Mouse (Mus musculus): Measurements from ENCODE around the gene Oasl1. TPM values are rescaled to one million over a fixed set of nuclear protein-coding genes. Genes with fewer than 3 reads are reported as not detected.
"Not testable (repeated sequence)": the region's sequence is repeated elsewhere in the genome, so short reads cannot be mapped to it uniquely, and the experiment has no call there.

The Oasl1 gene
- polyA plus RNA-seq, 1 experiment, result 0.47 TPM

GRCm38 (mm10) chr5:114921551-114922365 lies 1.3 kb upstream of the Oasl1 start:
- H3K4me1 ChIP-seq (ENCODE audit: control insufficient read depth, insufficient read depth, low read length), result no peaks in the 10 kb centered on the region
- TF ChIP-seq CTCF (IDR thresholded peaks at IDR 0.05; ENCODE audit: borderline replicate concordance, insufficient read depth, low read length), result no peak
- no peak for TF ChIP-seq POLR2A (IDR thresholded peaks at IDR 0.05; ENCODE audit: low read depth, low read length)
- no peak overlapping the region for H3K4me3 ChIP-seq (ENCODE audit: insufficient read depth, low read length)
- H3K27ac ChIP-seq (ENCODE audit: insufficient read depth, low read length), result no peak overlapping the region

GRCm38 (mm10) chr5:114922366-114922731 lies 691 bp upstream of the Oasl1 start:
- no peak overlapping the region for H3K4me3 ChIP-seq (ENCODE audit: insufficient read depth, low read length)
- H3K27ac ChIP-seq (ENCODE audit: insufficient read depth, low read length), result no peak overlapping the region
- H3K4me1 ChIP-seq (ENCODE audit: control insufficient read depth, insufficient read depth, low read length), result no peaks in the 10 kb centered on the region
- TF ChIP-seq CTCF (IDR thresholded peaks at IDR 0.05; ENCODE audit: borderline replicate concordance, insufficient read depth, low read length) (no peak), POLR2A (IDR thresholded peaks at IDR 0.05; ENCODE audit: low read depth, low read length) (no peak)

- Histone ChIP-seq H3K4me3 (ENCODE audit: insufficient read depth, low read length) (no peak overlapping the region), H3K27ac (ENCODE audit: insufficient read depth, low read length) (no peak overlapping the region), H3K4me1 (ENCODE audit: control insufficient read depth, insufficient read depth, low read length) (no peaks in the 10 kb centered on the region)
- TF ChIP-seq CTCF (IDR thresholded peaks at IDR 0.05; ENCODE audit: borderline replicate concordance, insufficient read depth, low read length), result no peak
- TF ChIP-seq POLR2A (IDR thresholded peaks at IDR 0.05; ENCODE audit: low read depth, low read length), result no peak
Measured at GRCm38 (mm10) chr5:114926153-114926684, 3.2 kb downstream of the Oasl1 start.

DNA sequence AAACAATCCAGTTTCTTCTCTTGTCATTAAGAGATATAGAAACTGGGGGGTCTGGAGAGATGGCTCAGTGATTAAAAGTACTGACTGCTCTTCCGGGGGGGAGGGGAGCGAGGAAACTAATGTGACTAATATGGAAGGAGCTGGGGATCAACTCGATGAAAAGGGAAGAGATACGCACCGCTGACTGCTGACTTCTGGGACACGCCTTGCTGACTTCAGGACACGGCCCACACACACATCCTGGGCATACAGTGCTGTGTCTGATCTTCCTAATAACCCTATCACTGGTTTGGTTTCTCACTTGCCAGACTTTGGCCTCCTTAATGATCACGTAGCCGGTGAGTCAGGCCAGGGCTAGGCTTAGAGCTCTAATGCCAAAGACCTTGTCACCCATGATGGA lies 3.7 kb downstream of the Oasl1 start:
- TF ChIP-seq CTCF (IDR thresholded peaks at IDR 0.05; ENCODE audit: borderline replicate concordance, insufficient read depth, low read length), result no peak
- no peak for TF ChIP-seq POLR2A (IDR thresholded peaks at IDR 0.05; ENCODE audit: low read depth, low read length)
- no peak overlapping the region for H3K27ac ChIP-seq (ENCODE audit: insufficient read depth, low read length)
- H3K4me1 ChIP-seq (ENCODE audit: control insufficient read depth, insufficient read depth, low read length), result no peaks in the 10 kb centered on the region
- H3K4me3 ChIP-seq (ENCODE audit: insufficient read depth, low read length), result no peak overlapping the region

GRCm38 (mm10) chr5:114931626-114932025 lies 8.6 kb downstream of the Oasl1 start:
- Histone ChIP-seq H3K27ac (ENCODE audit: insufficient read depth, low read length) (no peak overlapping the region), H3K4me3 (ENCODE audit: insufficient read depth, low read length) (no peak overlapping the region), H3K4me1 (ENCODE audit: control insufficient read depth, insufficient read depth, low read length) (no peaks in the 10 kb centered on the region)
- TF ChIP-seq CTCF (IDR thresholded peaks at IDR 0.05; ENCODE audit: borderline replicate concordance, insufficient read depth, low read length) (no peak), POLR2A (IDR thresholded peaks at IDR 0.05; ENCODE audit: low read depth, low read length) (no peak)

GRCm38 (mm10) chr5:114933206-114933605 lies 10.2 kb downstream of the Oasl1 start:
- TF ChIP-seq CTCF (IDR thresholded peaks at IDR 0.05; ENCODE audit: borderline replicate concordance, insufficient read depth, low read length) (no peak), POLR2A (IDR thresholded peaks at IDR 0.05; ENCODE audit: low read depth, low read length) (no peak)
- H3K4me1 ChIP-seq (ENCODE audit: control insufficient read depth, insufficient read depth, low read length), result no peaks in the 10 kb centered on the region
- no peak overlapping the region for H3K4me3 ChIP-seq (ENCODE audit: insufficient read depth, low read length)
- no peak overlapping the region for H3K27ac ChIP-seq (ENCODE audit: insufficient read depth, low read length)

DNA sequence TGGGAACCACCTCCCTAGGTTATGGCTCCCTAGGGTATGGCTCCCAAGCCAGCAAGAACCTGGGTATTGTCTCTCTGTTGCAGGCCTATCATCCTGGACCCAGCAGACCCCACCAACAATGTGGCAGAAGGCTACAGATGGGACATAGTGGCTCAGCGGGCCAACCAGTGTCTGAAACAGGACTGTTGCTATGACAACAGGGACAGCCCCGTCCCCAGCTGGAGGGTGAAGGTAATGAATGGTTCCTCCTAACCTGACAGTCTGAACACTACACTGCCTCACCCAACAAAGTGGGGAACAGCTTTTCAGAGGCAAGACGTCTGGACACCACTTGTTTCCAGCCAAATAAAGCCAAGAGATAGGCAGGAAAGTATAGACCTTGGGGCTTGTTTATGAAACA lies 12.8 kb downstream of the Oasl1 start:
- H3K4me3 ChIP-seq (ENCODE audit: insufficient read depth, low read length), result no peak overlapping the region

GRCm38 (mm10) chr5:114941138-114941537 lies 18.1 kb downstream of the Oasl1 start:
- H3K27ac ChIP-seq (ENCODE audit: insufficient read depth, low read length); H3K4me1 ChIP-seq (ENCODE audit: control insufficient read depth, insufficient read depth, low read length); H3K4me3 ChIP-seq (ENCODE audit: insufficient read depth, low read length): not testable (repeated sequence)

More for the DNA sequence above, 12.8 kb downstream of the Oasl1 start:
- H3K27ac ChIP-seq (ENCODE audit: insufficient read depth, low read length), result no peak overlapping the region
- no peaks in the 10 kb centered on the region for H3K4me1 ChIP-seq (ENCODE audit: control insufficient read depth, insufficient read depth, low read length)
- TF ChIP-seq CTCF (IDR thresholded peaks at IDR 0.05; ENCODE audit: borderline replicate concordance, insufficient read depth, low read length) (no peak), POLR2A (IDR thresholded peaks at IDR 0.05; ENCODE audit: low read depth, low read length) (no peak)

- Histone ChIP-seq H3K4me3 (ENCODE audit: insufficient read depth, low read length) (peak within 1 kb of the TSS; percentile 98), H3K4me1 (ENCODE audit: control insufficient read depth, insufficient read depth, low read length) (no peaks in the 10 kb centered on the region), H3K27ac (ENCODE audit: insufficient read depth, low read length) (no peak within 1 kb of the TSS)
- TF ChIP-seq POLR2A (IDR thresholded peaks at IDR 0.05; ENCODE audit: low read depth, low read length), result peak; percentile 94
- no peak for TF ChIP-seq CTCF (IDR thresholded peaks at IDR 0.05; ENCODE audit: borderline replicate concordance, insufficient read depth, low read length)
Measured at GRCm38 (mm10) chr5:114942074-114942765, 19.2 kb downstream of the Oasl1 start, which contains the start of gene 2210016L21Rik. Gene 2210016L21Rik (plus strand): TSS chr5:114942158.

GRCm38 (mm10) chr5:114942766-114943130 lies 19.7 kb downstream of the Oasl1 start:
- TF ChIP-seq POLR2A (IDR thresholded peaks at IDR 0.05; ENCODE audit: low read depth, low read length), result no peak
- no peak for TF ChIP-seq CTCF (IDR thresholded peaks at IDR 0.05; ENCODE audit: borderline replicate concordance, insufficient read depth, low read length)
- H3K4me1 ChIP-seq (ENCODE audit: control insufficient read depth, insufficient read depth, low read length), result no peaks in the 10 kb centered on the region
- H3K4me3 ChIP-seq (ENCODE audit: insufficient read depth, low read length), result peak overlapping the region; percentile 98
- H3K27ac ChIP-seq (ENCODE audit: insufficient read depth, low read length), result no peak overlapping the region

Measured in embryonic fibroblast, embryonic 13.5 days (primary cell).